ENCODE assay signal across 18 mouse cellular contexts in the genomic region with DNA sequence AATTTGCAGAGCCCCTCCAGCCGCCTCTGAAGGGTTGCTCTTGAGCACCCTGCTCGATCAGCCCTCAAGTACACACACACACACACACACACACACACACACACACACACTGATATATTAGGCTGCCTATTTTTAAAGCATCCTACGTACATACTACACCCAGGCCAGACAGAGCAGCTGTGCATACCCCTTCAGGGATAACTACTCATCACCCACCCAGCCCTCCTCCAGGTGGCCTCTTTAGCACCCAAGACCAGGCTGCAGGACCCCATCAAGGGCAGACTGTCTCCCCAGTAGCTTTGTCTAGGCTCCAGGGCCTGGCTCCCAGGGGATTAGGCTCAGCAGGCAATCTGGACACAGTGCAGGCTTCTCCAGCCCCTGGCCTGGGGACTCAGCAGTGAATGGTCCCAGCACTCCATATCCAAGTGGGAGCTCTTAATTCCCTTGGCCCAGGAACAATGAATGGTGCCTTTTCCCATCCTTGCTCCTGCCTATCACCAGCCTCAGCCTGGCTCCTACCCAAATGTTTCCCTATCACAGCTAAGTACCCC. TPM values are rescaled to one million over a fixed set of nuclear protein-coding genes. Genes with fewer than 3 reads are reported as not detected.
DNase-seq lines count a peak whose midpoint lies in the region; ATAC-seq and TF ChIP-seq lines count a peak whose summit lies in the region.
"Had no signal": no experiment of that assay in that cellular context is flagged by ENCODE, and none has a peak within 500 bp of the region (broad histone marks: within the 10 kb centered on the region; RNA-seq: fewer than 3 reads in every experiment).

No protein-coding gene starts in this region.

- no peak overlapping the region for H3K4me3 ChIP-seq in embryonic facial prominence, embryonic 11.5 days (ENCODE audit: low read depth, low read length)
- no peak overlapping the region for H3K4me3 ChIP-seq in embryonic facial prominence, embryonic 10.5 days
- peak overlapping the region; percentile 2; the same call in 1 of the 2 replicates for H3K4me3 ChIP-seq in forebrain, embryonic 14.5 days (ENCODE audit: low read depth, low read length)
- no peak overlapping the region for H3K4me3 ChIP-seq in hindbrain, embryonic 16.5 days (ENCODE audit: low read length)
- H3K4me3 ChIP-seq in neural tube, embryonic 13.5 days, result no peak overlapping the region
- no peak overlapping the region for H3K4me3 ChIP-seq in kidney, adult 2 months (ENCODE audit: insufficient read depth, low read depth, low read length)
- H3K4me3 ChIP-seq: erythroblast, embryonic 14.5 days had no signal

- peak; percentile 30; the same call in 1 of the 2 replicates for ATAC-seq in embryonic facial prominence, embryonic 11.5 days (replicated peaks; ENCODE audit: insufficient number of reproducible peaks, low FRiP score, low TSS enrichment, low read depth)
- peak; percentile 22; the same call in 1 of the 2 replicates for ATAC-seq in forebrain, embryonic 14.5 days
- ATAC-seq in hindbrain, embryonic 16.5 days, result no peak; the same call in 1 of the 2 replicates
- ATAC-seq in neural tube, embryonic 13.5 days (ENCODE audit: low read depth), result 0 out of 2 replicates have a peak, but pooled peaks have one; percentile 4
- ATAC-seq: intestine, postnatal 0 days had no signal

- no peak overlapping the region for H3K9ac ChIP-seq in embryonic facial prominence, embryonic 11.5 days (replicated peaks; ENCODE audit: low read length)
- H3K9ac ChIP-seq in forebrain, embryonic 14.5 days (ENCODE audit: low read length), result peak overlapping the region; percentile 22
- H3K9ac ChIP-seq in hindbrain, embryonic 16.5 days (ENCODE audit: low read depth, low read length), result peak overlapping the region; percentile 51
- 0 out of 2 replicates have a peak overlapping the region, but pooled peaks have one; percentile 50 for H3K9ac ChIP-seq in neural tube, embryonic 13.5 days

- no peaks in the 10 kb centered on the region for H3K4me1 ChIP-seq in embryonic facial prominence, embryonic 11.5 days (ENCODE audit: control insufficient read depth, insufficient read depth, low read length)
- H3K4me1 ChIP-seq in embryonic facial prominence, embryonic 10.5 days, result peaks cover 40% of the 10 kb centered on the region
- H3K4me1 ChIP-seq in forebrain, embryonic 14.5 days (ENCODE audit: control insufficient read depth, insufficient read depth, low read length), result peaks cover 44% of the 10 kb centered on the region
- H3K4me1 ChIP-seq in hindbrain, embryonic 16.5 days (ENCODE audit: control insufficient read depth, insufficient read depth, low read depth, low read length), result peaks cover 21% of the 10 kb centered on the region
- peaks cover 53% of the 10 kb centered on the region for H3K4me1 ChIP-seq in neural tube, embryonic 13.5 days (replicated peaks)
- H3K4me1 ChIP-seq in kidney, adult 2 months (ENCODE audit: control insufficient read depth, insufficient read depth, low read length), result no peaks in the 10 kb centered on the region

- no peak for DNase-seq in embryonic facial prominence, embryonic 11.5 days (ENCODE audit: low spot score)
- no peak for DNase-seq in embryonic facial prominence, embryonic 10.5 days (ENCODE audit: low spot score)
- peak; percentile 72 for DNase-seq in forebrain, embryonic 14.5 days (ENCODE audit: low spot score)
- DNase-seq in urinary bladder, postnatal 36 days (ENCODE audit: low spot score in 2 of 2), result no peak
- DNase-seq in adrenal gland, postnatal 10 days, result no peak
- DNase-seq in kidney, adult 2 months, result no peak
- DNase-seq: cerebellum, adult 2 months; embryo, embryonic 11 days; kidney, postnatal 14 days; lung, adult 2 months; thymus, adult 18-20 months had no signal

- H3K36me3 ChIP-seq in embryonic facial prominence, embryonic 11.5 days (replicated peaks; ENCODE audit: control insufficient read depth, insufficient read depth, low read depth, low read length), result no peaks in the 10 kb centered on the region
- H3K36me3 ChIP-seq in embryonic facial prominence, embryonic 10.5 days (replicated peaks), result no peaks in the 10 kb centered on the region
- H3K36me3 ChIP-seq in forebrain, embryonic 14.5 days (ENCODE audit: control insufficient read depth, insufficient read depth, low read length), result no peaks in the 10 kb centered on the region
- H3K36me3 ChIP-seq in hindbrain, embryonic 16.5 days (ENCODE audit: control insufficient read depth, insufficient read depth, low read length), result no peaks in the 10 kb centered on the region
- no peaks in the 10 kb centered on the region for H3K36me3 ChIP-seq in neural tube, embryonic 13.5 days
- no peaks in the 10 kb centered on the region for H3K36me3 ChIP-seq in kidney, adult 2 months (ENCODE audit: control insufficient read depth, insufficient read depth, low read length)

- TF ChIP-seq POLR2A in kidney, adult 2 months (IDR thresholded peaks at IDR 0.05; ENCODE audit: low read depth, low read length), result no peak

- H3K9me3 ChIP-seq in embryonic facial prominence, embryonic 11.5 days (replicated peaks; ENCODE audit: control insufficient read depth, low read length), result no peaks in the 10 kb centered on the region
- peaks cover 6% of the 10 kb centered on the region; the same call in 1 of the 2 replicates for H3K9me3 ChIP-seq in embryonic facial prominence, embryonic 10.5 days
- H3K9me3 ChIP-seq in forebrain, embryonic 14.5 days (replicated peaks; ENCODE audit: control insufficient read depth, low read length), result no peaks in the 10 kb centered on the region
- no peaks in the 10 kb centered on the region for H3K9me3 ChIP-seq in hindbrain, embryonic 16.5 days (ENCODE audit: control insufficient read depth, low read length)
- H3K9me3 ChIP-seq in neural tube, embryonic 13.5 days, result peaks cover 5% of the 10 kb centered on the region; the same call in 1 of the 2 replicates

- no peak overlapping the region for H3K27ac ChIP-seq in embryonic facial prominence, embryonic 11.5 days (replicated peaks; ENCODE audit: low read depth, low read length)
- H3K27ac ChIP-seq in embryonic facial prominence, embryonic 10.5 days (replicated peaks), result no peak overlapping the region
- H3K27ac ChIP-seq in forebrain, embryonic 14.5 days (ENCODE audit: low read depth, low read length), result peak overlapping the region; percentile 94
- H3K27ac ChIP-seq in hindbrain, embryonic 16.5 days (ENCODE audit: low read depth, low read length), result peak overlapping the region; percentile 49
- peak overlapping the region; percentile 94 for H3K27ac ChIP-seq in neural tube, embryonic 13.5 days (replicated peaks)
- no peak overlapping the region for H3K27ac ChIP-seq in kidney, adult 2 months (ENCODE audit: insufficient read depth, low read depth, low read length)
- H3K27ac ChIP-seq: macrophage had no signal

- TF ChIP-seq CTCF in kidney, adult 2 months (conservative IDR thresholded peaks at IDR 0.05; ENCODE audit: insufficient read depth, insufficient read length, low read depth, low read length), result no peak

- H3K4me2 ChIP-seq in embryonic facial prominence, embryonic 11.5 days (ENCODE audit: low read depth, low read length), result no peak overlapping the region
- peak overlapping the region; percentile 64 for H3K4me2 ChIP-seq in forebrain, embryonic 14.5 days (ENCODE audit: low read length)
- H3K4me2 ChIP-seq in hindbrain, embryonic 16.5 days (ENCODE audit: low read length), result peak overlapping the region; percentile 79
- H3K4me2 ChIP-seq in neural tube, embryonic 13.5 days, result peak overlapping the region; percentile 68

- H3K27me3 ChIP-seq in embryonic facial prominence, embryonic 11.5 days (ENCODE audit: control insufficient read depth, insufficient read depth, low read length), result peaks cover 56% of the 10 kb centered on the region
- H3K27me3 ChIP-seq in embryonic facial prominence, embryonic 10.5 days (replicated peaks; ENCODE audit: low read depth, poor library complexity, severe bottlenecking), result peaks cover 97% of the 10 kb centered on the region
- no peaks in the 10 kb centered on the region for H3K27me3 ChIP-seq in forebrain, embryonic 14.5 days (replicated peaks; ENCODE audit: control insufficient read depth, insufficient read depth, low read length)
- no peaks in the 10 kb centered on the region; the same call in 1 of the 2 replicates for H3K27me3 ChIP-seq in hindbrain, embryonic 16.5 days (replicated peaks; ENCODE audit: control insufficient read depth, insufficient read depth, low read length)
- H3K27me3 ChIP-seq in neural tube, embryonic 13.5 days, result peaks cover 45% of the 10 kb centered on the region
- peaks cover 1% of the 10 kb centered on the region; the same call in 1 of the 2 replicates for H3K27me3 ChIP-seq in kidney, adult 2 months (replicated peaks; ENCODE audit: control insufficient read depth, insufficient read depth, low read length)

- WGBS in embryonic facial prominence, embryonic 11.5 days, result 16% methylated on average over 3 of the region's 3 CpGs
- 9% methylated on average over 3 of the region's 3 CpGs for WGBS in embryonic facial prominence, embryonic 10.5 days
- WGBS in forebrain, embryonic 14.5 days, result 2% methylated on average over 3 of the region's 3 CpGs
- WGBS in hindbrain, embryonic 16.5 days, result 11% methylated on average over 3 of the region's 3 CpGs
- 8% methylated on average over 3 of the region's 3 CpGs for WGBS in neural tube, embryonic 13.5 days
- WGBS in kidney, adult 2 months, result 26% methylated on average over 3 of the region's 3 CpGs

RNA-seq across cellular contexts. Expression of gene Rhcg, which starts 26.8 kb away (rescaled TPM):
- 0.53 and 0.67 TPM in 2 replicates for polyA plus RNA-seq in embryonic facial prominence, embryonic 11.5 days (2014; fragmentation: Nextera tagmentation; extraction: Ambion mirVana)
- polyA plus RNA-seq in embryonic facial prominence, embryonic 10.5 days (2016; fragmentation: Nextera tagmentation; extraction: Ambion mirVana), result 0.51 TPM in 1 of 2 replicates, not detected in the other
- polyA plus RNA-seq in forebrain, embryonic 14.5 days (2014; fragmentation: Nextera tagmentation; extraction: Ambion mirVana), result 1.6 and 4.2 TPM in 2 replicates
- 5.5 and 5.7 TPM in 2 replicates for polyA plus RNA-seq in hindbrain, embryonic 16.5 days (2015; fragmentation: Nextera tagmentation; extraction: Ambion mirVana)
- 3.4 and 6.8 TPM in 2 replicates for polyA plus RNA-seq in neural tube, embryonic 13.5 days (2015; fragmentation: Nextera tagmentation; extraction: Ambion mirVana)
- under 1 TPM; 0.66 to 0.91 TPM for total RNA-seq in adrenal gland, postnatal 10 days (2021)
- 170 and 188 TPM in 2 replicates for polyA plus RNA-seq in kidney, adult 2 months (2012; rRNA removed)
- total RNA-seq: CH12.LX; heart, postnatal 25 days had no signal
- polyA plus RNA-seq: intestine, postnatal 0 days; lung, adult 2 months; macrophage had no signal

Comparison
In these comparisons a context has a peak if more than half of its experiments do, and no peak if none do; other contexts are left out.
1. H3K27ac ChIP-seq: peak in forebrain, embryonic 14.5 days (single experiment), hindbrain, embryonic 16.5 days (single experiment) and neural tube, embryonic 13.5 days (single experiment); none in embryonic facial prominence, embryonic 11.5 days (single experiment), embryonic facial prominence, embryonic 10.5 days (single experiment) and kidney, adult 2 months (single experiment).
2. RNA of gene Rhcg, which starts 26.8 kb away (polyA plus RNA-seq): 170 to 188 TPM in kidney, adult 2 months; 3.4 to 6.8 TPM in neural tube, embryonic 13.5 days, 5.5 to 5.7 TPM in hindbrain, embryonic 16.5 days, 1.6 to 4.2 TPM in forebrain, embryonic 14.5 days, 0.53 to 0.67 TPM in embryonic facial prominence, embryonic 11.5 days and 0.51 TPM in embryonic facial prominence, embryonic 10.5 days; every median in the first group is over 10 times any median in the second.